Mouse (Mus musculus): ENCODE measurements around the gene Olfr1274-ps. TPM values are rescaled to one million over a fixed set of nuclear protein-coding genes. Genes with fewer than 3 reads are reported as not detected.
"Not testable (repeated sequence)": the region's sequence is repeated elsewhere in the genome, so short reads cannot be mapped to it uniquely, and the experiment has no call there.

The Olfr1274-ps gene
- total RNA-seq (2017): not detected in 2 replicates

DNA sequence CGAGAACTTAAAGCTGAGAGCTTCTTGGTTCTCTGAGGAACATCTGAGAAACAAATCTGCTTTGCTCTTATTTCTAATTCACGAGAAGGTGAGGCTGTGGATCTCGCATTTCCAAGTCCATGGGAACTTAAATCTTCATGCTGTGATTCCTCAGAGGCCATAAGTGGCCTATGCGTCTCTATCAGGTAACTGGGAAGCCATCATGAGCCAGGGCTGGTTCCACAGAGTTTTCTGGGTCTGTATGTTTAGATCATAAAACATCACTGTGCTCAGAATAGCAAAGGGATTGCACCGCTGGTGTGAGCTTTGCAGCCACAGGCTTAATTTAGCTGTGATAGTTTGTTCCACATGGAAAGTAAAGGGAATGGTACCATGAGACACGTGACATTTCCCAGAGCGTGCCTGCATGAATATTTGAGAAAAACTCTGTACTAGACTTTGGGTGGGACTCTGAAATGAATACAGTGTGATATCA, at the start of gene Olfr1274-ps:
Gene Olfr1274-ps, plus strand, starts transcription at position 51 of the 475 bp plus-strand sequence.
- ATAC-seq (ENCODE audit: extremely low read depth, insufficient number of reproducible peaks, low FRiP score, poor library complexity, severe bottlenecking): not testable (repeated sequence)

- ATAC-seq (ENCODE audit: extremely low read depth, insufficient number of reproducible peaks, low FRiP score, poor library complexity, severe bottlenecking): not testable (repeated sequence)
Observed at GRCm38 (mm10) chr2:90351047-90351446, 47.4 kb upstream of the Olfr1274-ps start.

DNA sequence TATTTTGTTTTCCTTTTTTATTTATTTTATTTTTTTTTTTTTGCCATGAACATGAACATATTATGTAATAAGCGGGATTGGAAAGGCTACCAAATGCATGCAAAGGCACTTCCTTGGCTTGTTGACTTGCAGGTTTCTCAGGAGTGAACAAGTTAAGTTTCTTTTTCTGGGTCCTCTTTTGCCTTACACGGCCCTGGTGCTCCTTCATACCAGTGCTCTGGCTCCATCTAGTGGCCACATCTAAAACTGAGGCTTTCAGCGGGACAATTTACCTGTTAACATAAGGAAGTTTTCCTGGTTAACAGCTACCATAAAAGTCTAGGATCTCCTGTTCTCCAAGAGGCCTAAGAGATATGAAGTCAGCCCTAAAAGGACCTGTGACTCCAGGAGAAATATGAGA, 46.9 kb upstream of the Olfr1274-ps start:
- ATAC-seq (ENCODE audit: extremely low read depth, insufficient number of reproducible peaks, low FRiP score, poor library complexity, severe bottlenecking): 0 out of 2 replicates have a peak, but pooled peaks have one; percentile 51

DNA sequence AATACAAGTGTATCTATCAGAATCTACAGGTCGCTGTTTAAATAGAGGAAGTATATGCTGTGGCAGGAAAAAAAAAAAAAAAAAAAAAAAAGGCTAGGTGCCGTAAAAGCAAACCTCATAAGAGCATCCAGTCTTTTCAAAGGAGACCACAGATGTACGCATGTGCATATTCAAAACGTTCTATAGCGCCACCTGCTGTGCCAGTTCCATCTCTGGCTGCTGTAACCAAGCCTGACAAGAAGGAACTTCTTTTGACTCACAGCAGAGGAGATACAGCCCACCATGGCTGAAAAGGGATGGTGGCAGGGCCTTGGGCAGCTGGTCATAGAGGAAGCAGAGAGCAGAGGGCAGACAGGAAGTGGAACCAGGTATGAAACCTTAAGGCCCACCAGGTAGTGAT, 39.3 kb upstream of the Olfr1274-ps start:
- ATAC-seq (ENCODE audit: extremely low read depth, insufficient number of reproducible peaks, low FRiP score, poor library complexity, severe bottlenecking): peak; percentile 23; the same call in 1 of the 2 replicates

DNA sequence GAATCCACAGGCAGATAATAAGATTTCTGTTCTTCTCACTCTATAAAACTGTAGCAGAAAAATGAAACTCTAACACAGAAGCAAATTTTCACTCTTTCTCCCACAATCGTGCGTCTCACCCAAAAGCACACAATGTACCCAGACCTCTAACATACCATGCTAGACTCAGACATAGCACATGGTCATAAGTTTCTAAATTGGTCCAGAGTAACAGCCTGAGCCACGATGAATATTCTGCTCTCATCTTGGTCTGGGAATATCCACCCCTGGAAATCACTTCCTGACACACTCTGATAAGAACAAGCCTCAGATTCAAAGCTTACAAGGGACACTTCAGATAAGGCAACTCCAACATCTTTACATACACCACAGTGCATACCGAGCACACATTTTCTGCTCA, 38.3 kb upstream of the Olfr1274-ps start:
- not testable (repeated sequence) for ATAC-seq (ENCODE audit: extremely low read depth, insufficient number of reproducible peaks, low FRiP score, poor library complexity, severe bottlenecking)

- ATAC-seq (ENCODE audit: extremely low read depth, insufficient number of reproducible peaks, low FRiP score, poor library complexity, severe bottlenecking): not testable (repeated sequence)
Observed at GRCm38 (mm10) chr2:90414110-90414821, 15.8 kb downstream of the Olfr1274-ps start.

DNA sequence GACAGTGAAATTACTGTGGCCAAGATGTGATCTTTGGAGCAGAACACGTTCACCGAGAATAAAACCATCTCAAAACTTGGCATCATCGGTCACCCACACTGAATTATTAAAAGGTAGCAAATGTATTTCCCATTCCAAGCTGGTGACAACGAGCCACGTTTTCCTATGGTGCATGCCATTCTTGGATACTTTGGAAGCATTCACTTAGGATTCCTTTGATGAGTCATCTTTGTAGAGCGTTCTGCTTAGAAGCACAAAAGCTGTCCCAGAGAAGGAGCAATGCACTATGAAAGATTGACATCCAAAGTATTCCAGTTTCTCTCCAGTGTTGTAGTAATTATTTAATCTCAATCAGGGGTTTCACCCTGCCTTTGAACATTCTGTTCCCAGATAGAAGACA, 23.8 kb downstream of the Olfr1274-ps start:
- ATAC-seq (ENCODE audit: extremely low read depth, insufficient number of reproducible peaks, low FRiP score, poor library complexity, severe bottlenecking): not testable (repeated sequence)

GRCm38 (mm10) chr2:90424937-90425336, 26.5 kb downstream of the Olfr1274-ps start:
- not testable (repeated sequence) for ATAC-seq (ENCODE audit: extremely low read depth, insufficient number of reproducible peaks, low FRiP score, poor library complexity, severe bottlenecking)

GRCm38 (mm10) chr2:90428988-90429717, 30.7 kb downstream of the Olfr1274-ps start:
- ATAC-seq (ENCODE audit: extremely low read depth, insufficient number of reproducible peaks, low FRiP score, poor library complexity, severe bottlenecking): not testable (repeated sequence)

DNA sequence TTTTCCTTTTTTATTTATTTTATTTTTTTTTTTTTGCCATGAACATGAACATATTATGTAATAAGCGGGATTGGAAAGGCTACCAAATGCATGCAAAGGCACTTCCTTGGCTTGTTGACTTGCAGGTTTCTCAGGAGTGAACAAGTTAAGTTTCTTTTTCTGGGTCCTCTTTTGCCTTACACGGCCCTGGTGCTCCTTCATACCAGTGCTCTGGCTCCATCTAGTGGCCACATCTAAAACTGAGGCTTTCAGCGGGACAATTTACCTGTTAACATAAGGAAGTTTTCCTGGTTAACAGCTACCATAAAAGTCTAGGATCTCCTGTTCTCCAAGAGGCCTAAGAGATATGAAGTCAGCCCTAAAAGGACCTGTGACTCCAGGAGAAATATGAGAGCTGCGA, 31.3 kb downstream of the Olfr1274-ps start:
- ATAC-seq (ENCODE audit: extremely low read depth, insufficient number of reproducible peaks, low FRiP score, poor library complexity, severe bottlenecking): peak; percentile 48; the same call in 1 of the 2 replicates

- ATAC-seq (ENCODE audit: extremely low read depth, insufficient number of reproducible peaks, low FRiP score, poor library complexity, severe bottlenecking): 0 out of 2 replicates have a peak, but pooled peaks have one; percentile 16
Observed at GRCm38 (mm10) chr2:90437453-90437852, 39.0 kb downstream of the Olfr1274-ps start.

GRCm38 (mm10) chr2:90440169-90440568, 41.7 kb downstream of the Olfr1274-ps start:
- ATAC-seq (ENCODE audit: extremely low read depth, insufficient number of reproducible peaks, low FRiP score, poor library complexity, severe bottlenecking): not testable (repeated sequence)

DNA sequence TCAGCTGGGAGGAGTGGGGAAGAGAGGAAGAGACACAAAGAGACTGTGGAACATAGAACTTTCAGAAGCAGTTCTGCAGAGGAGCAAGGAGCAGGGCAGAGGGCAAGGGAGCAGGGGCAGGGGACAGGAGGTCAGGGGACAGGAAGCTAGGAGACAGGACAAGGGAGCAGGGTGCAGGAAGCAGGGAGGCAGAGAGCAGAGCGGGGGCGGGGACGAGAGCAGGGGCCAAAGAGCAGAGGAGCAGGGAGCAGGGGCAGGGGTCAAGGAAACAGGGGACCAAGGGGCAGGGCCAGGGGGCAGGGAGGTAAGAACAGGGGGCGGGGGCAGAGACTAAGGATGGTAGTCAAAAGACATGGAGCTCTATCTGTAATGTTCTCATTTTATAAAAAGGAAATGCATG, 43.3 kb downstream of the Olfr1274-ps start:
- ATAC-seq (ENCODE audit: extremely low read depth, insufficient number of reproducible peaks, low FRiP score, poor library complexity, severe bottlenecking): not testable (repeated sequence)

GRCm38 (mm10) chr2:90443811-90444210, 45.3 kb downstream of the Olfr1274-ps start:
- no peak for ATAC-seq (ENCODE audit: extremely low read depth, insufficient number of reproducible peaks, low FRiP score, poor library complexity, severe bottlenecking)

DNA sequence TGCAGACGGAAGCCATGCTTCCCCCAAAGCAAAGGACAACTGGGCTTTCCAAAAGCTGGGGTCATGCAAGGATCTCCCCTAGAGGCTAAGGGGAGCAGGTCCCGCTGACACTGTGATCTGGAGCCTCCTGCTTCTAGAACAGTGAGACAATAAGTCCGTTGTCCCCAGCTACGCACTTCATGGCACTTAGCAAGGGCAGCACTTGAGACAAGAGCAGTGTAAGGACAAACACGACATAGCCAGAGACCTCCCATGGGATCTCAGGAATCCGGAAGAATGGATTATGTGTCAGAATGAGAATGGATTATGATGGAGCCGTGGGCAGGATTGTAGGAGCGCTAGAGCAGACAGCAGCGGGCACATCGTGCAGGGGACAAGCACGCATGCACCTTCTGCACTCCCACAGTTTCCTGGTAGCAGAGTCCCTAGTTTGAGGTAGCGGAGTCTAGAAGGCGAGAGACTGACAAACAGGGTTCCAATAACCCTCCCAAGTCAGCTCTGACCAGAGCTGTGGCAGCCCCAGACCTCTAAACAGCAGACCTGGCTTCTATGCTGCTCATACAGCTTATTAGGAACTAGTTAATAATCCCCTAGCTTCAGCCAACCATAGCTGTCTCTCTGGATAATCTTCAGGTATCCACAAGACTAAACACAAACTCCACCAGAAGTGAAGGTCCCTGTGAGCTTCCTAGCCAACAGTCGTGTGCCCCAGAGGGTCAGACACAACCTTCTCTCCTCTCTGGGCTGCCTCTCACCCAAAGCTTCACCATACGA, 50.7 kb downstream of the Olfr1274-ps start:
- ATAC-seq (ENCODE audit: extremely low read depth, insufficient number of reproducible peaks, low FRiP score, poor library complexity, severe bottlenecking): no peak

DNA sequence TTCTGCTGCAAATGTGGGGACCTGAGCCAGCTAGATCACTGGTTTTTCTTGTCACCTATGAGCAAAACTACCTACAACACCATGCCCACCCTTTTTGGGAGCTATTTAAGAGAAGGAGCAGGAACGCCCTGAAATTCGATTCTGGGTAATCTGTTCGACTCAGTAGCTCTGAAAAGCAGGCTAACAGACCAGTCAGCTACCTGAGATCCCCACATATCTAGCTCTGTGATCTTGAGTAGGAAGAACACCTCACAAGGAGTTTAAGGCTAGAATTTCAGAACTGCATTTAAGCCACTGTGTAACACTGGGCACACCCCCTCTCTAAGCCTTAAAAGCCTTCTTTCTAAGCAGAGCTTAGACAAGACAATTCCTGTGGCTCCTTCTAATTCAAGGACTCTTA, 53.9 kb downstream of the Olfr1274-ps start:
- no peak for ATAC-seq (ENCODE audit: extremely low read depth, insufficient number of reproducible peaks, low FRiP score, poor library complexity, severe bottlenecking)

Measured in neutrophil, adult 5-6 weeks (primary cell).